Mouse (Mus musculus) heart, postnatal 0 days (tissue): ENCODE measurements at regions not wholly inside any gene's neighbourhood (a gene's known extent, or its start where the extent isn't known, plus 50 kb on each side); places are given as distances from the start of the nearest gene placed in this dataset.

Experiments used
- ATAC-seq: fragments of 200-750 bp; cut with Nextera tagmentation; 2 replicates; pipeline ENCODE4 v1.8.0; 2017; ENCODE audit warnings: low read depth, moderate number of reproducible peaks, moderate library complexity; ENCODE audit not compliant: insufficient read depth
- DNase-seq: peaks from one replicate; pipeline ENCODE4 v3.0.0-alpha.2; 2016; ENCODE audit warnings: low spot score
- H3K27ac ChIP-seq: fragments of 300-500 bp; sonication (generic); 2 replicates; pipeline ENCODE4 v1.5.1; 2014; ENCODE audit warnings: low read depth, mild to moderate bottlenecking
- H3K27me3 ChIP-seq: fragments of 300-500 bp; sonication (generic); 2 replicates; pipeline ENCODE4 v1.6.1; 2014; ENCODE audit warnings: low read length, mixed read lengths; ENCODE audit not compliant: control insufficient read depth, insufficient read depth
- H3K36me3 ChIP-seq: fragments of 300-500 bp; sonication (generic); replicated peaks from 2 replicates; pipeline ENCODE4 v1.6.1; 2014; ENCODE audit warnings: low read length, mixed read lengths; ENCODE audit not compliant: control insufficient read depth, insufficient read depth
- H3K4me1 ChIP-seq: fragments of 300-500 bp; sonication (generic); 2 replicates; pipeline ENCODE4 v1.6.1; 2014; ENCODE audit warnings: antibody characterized with exemption; ENCODE audit not compliant: control insufficient read depth, insufficient read depth
- H3K4me2 ChIP-seq: fragments of 300-500 bp; sonication (generic); 2 replicates; pipeline ENCODE4 v1.6.1; 2014; ENCODE audit warnings: low read depth, mild to moderate bottlenecking, low read length, moderate library complexity
- H3K4me3 ChIP-seq: fragments of 300-500 bp; sonication (generic); 2 replicates; pipeline ENCODE4 v1.5.1; 2014; ENCODE audit warnings: low read depth, low read length
- H3K9ac ChIP-seq: fragments of 300-500 bp; sonication (generic); replicated peaks from 2 replicates; pipeline ENCODE4 v1.6.1; 2014; ENCODE audit warnings: low read depth, low read length, mixed read lengths
- H3K9me3 ChIP-seq: fragments of 300-500 bp; sonication (generic); replicated peaks from 2 replicates; pipeline ENCODE4 v1.6.1; 2016; ENCODE audit warnings: low read length; ENCODE audit not compliant: control insufficient read depth
- CTCF ChIP-seq: IDR thresholded peaks from 2 replicates; pipeline ENCODE4 v1.5.1; 2016; ENCODE audit warnings: antibody characterized with exemption, control low read depth, low read depth
- EP300 ChIP-seq: IDR thresholded peaks from 2 replicates; pipeline ENCODE4 v1.6.1; 2016; ENCODE audit warnings: antibody characterized with exemption, low read depth
- WGBS: fragments of 180-500 bp; shearing (Covaris S2); extraction: QIAGEN DNeasy Blood & Tissue Kit; methylation state at CpG from one replicate; pipeline ENCODE4 v1.1.7; 2014; 5-methylcytosine and 5-hydroxymethylcytosine counted together

DNA sequence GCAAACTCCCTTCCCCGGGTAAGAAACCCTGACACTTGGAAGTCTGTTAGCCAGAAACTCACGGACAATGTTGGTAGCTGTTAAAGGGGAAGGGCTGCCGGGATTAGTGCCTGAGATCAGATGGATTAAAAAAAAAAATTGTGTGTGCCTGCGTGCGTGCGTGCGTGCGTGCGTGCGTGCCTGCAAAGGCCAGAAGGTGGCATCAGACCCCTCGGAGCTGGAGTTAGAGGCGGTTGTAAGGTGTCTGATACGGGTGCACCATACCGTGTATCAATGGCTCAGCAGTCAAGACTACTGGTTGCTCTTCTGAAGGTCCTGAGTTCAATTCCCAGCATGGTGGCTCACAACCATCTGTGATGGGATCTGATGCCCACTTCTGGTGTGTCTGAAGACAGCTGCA, 59.0 kb upstream of the Ccdc167 start:
- Histone ChIP-seq H3K9ac (no peak overlapping the region), H3K27me3 (no peaks in the 10 kb centered on the region), H3K27ac (no peak overlapping the region), H3K9me3 (no peaks in the 10 kb centered on the region), H3K4me3 (no peak overlapping the region), H3K4me1 (no peaks in the 10 kb centered on the region), H3K4me2 (no peak overlapping the region), H3K36me3 (no peaks in the 10 kb centered on the region)
- ATAC-seq (no peak), DNase-seq (no peak)
- TF ChIP-seq EP300 (no peak), CTCF (no peak)
- 86% methylated on average over 14 of the region's 14 CpGs for WGBS

GRCm38 (mm10) chr17:29773339-29773738, 56.5 kb upstream of the Ccdc167 start:
- DNase-seq (peak; percentile 40), ATAC-seq (peak; percentile 44; the same call in 1 of the 2 replicates)
- no peaks in the 10 kb centered on the region for H3K4me1 ChIP-seq
- H3K4me2 ChIP-seq: no peak overlapping the region
- no peaks in the 10 kb centered on the region for H3K9me3 ChIP-seq
- TF ChIP-seq CTCF (peak; percentile 62), EP300 (no peak)
- H3K27ac ChIP-seq: no peak overlapping the region
- no peak overlapping the region for H3K4me3 ChIP-seq
- H3K9ac ChIP-seq: no peak overlapping the region
- WGBS: 20% methylated on average over 14 of the region's 14 CpGs
- no peaks in the 10 kb centered on the region for H3K27me3 ChIP-seq
- no peaks in the 10 kb centered on the region for H3K36me3 ChIP-seq

DNA sequence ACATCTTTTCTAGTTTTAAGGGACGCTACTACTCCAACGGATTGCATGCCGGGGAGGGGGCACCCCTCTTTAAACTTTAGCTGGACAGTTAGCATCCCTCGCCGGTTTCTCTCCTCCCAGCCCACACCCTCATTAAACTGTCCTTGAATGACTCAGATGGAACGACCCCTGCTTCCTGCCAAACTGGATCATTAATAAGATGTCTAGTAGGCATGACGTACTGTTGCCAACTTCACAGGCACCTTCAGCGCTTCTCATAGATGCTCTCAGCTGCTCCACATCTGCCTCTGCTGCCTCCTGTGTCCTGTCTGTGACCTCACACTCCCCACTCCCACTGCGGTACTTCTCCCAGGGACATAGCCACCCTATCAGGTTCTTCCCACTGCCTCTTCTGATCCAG, 54.1 kb upstream of the Ccdc167 start:
- WGBS: 70% methylated on average over 9 of the region's 9 CpGs
- H3K9ac ChIP-seq: no peak overlapping the region
- H3K4me3 ChIP-seq: no peak overlapping the region
- no peak overlapping the region for H3K4me2 ChIP-seq
- TF ChIP-seq EP300: no peak
- no peak for TF ChIP-seq CTCF
- no peaks in the 10 kb centered on the region for H3K9me3 ChIP-seq
- no peaks in the 10 kb centered on the region for H3K4me1 ChIP-seq
- no peaks in the 10 kb centered on the region for H3K36me3 ChIP-seq
- H3K27ac ChIP-seq: no peak overlapping the region
- DNase-seq (no peak), ATAC-seq (no peak)
- H3K27me3 ChIP-seq: no peaks in the 10 kb centered on the region

DNA sequence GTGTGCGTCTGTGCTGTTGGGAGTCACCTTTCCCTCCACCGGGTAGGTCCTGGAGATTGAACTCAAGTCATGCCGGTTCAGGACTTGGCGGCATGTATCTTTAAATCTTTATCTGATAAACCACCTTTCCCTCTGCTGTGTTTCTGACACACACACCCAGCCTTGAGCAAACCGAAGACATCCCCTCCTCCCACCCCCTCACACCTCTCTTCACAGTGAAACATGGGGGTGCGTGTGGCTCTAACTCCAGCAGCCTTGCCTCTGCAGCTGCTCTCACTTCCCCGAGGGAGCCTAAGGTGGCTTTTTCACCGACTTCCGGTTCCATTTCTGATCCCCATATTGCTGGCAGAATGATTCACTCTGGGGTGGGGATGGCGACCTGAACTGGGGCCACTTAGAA, 52.8 kb upstream of the Ccdc167 start:
- ATAC-seq: no peak
- no peaks in the 10 kb centered on the region for H3K36me3 ChIP-seq

DNA sequence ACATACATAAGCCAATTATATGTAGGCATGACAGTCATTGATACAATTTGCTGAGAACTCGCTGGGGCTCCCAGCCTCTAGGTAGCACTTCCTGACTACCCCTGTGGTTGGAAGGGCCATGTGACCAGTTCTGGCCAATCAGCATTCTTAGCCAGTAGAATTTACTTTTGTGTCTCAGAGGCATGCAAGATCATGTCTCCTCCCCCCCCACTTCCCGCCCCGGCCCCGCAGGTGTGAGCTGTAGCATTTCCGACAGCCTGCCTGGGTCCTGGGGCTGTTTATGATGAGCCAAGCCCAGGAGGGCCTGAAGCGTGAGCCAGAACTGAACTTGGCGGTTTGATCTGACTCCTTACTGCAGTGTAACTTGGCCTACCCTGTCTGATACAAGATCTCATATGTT, 52.3 kb upstream of the Ccdc167 start:
- Histone ChIP-seq H3K4me1 (no peaks in the 10 kb centered on the region), H3K4me3 (no peak overlapping the region), H3K27me3 (no peaks in the 10 kb centered on the region), H3K9me3 (no peaks in the 10 kb centered on the region), H3K9ac (no peak overlapping the region), H3K27ac (peak overlapping the region; percentile 63; the same call in 1 of the 2 replicates), H3K4me2 (no peak overlapping the region), H3K36me3 (no peaks in the 10 kb centered on the region)
- ATAC-seq (no peak), DNase-seq (no peak)
- WGBS: 59% methylated on average over 7 of the region's 7 CpGs
- TF ChIP-seq EP300 (no peak), CTCF (no peak)

More for the DNA sequence above, 52.8 kb upstream of the Ccdc167 start:
- Histone ChIP-seq H3K4me1 (no peaks in the 10 kb centered on the region), H3K27ac (peak overlapping the region; percentile 63; the same call in 1 of the 2 replicates), H3K4me2 (no peak overlapping the region), H3K9ac (no peak overlapping the region), H3K27me3 (no peaks in the 10 kb centered on the region), H3K9me3 (no peaks in the 10 kb centered on the region), H3K4me3 (no peak overlapping the region)
- WGBS: 73% methylated on average over 10 of the region's 10 CpGs
- TF ChIP-seq EP300: no peak
- no peak for TF ChIP-seq CTCF
- no peak for DNase-seq

DNA sequence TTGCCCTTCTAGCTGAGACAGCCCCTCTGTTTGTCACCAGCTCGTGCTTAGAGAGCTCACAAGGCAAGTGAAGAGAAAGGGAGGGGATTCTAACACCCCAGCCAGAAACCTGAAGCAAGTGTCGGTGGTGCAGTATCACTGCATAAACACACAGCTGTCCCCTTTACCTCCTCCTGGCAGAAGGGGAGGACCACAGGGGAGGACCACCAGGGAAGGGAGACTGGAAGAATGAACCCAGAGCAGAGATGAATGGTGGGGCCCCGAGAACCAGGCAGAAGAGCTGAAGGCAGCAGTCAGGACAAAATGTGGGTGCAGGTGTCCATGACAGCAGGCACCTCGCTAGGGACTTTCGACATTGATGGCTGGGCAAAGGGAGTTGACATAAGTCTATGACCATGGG, 51.8 kb upstream of the Ccdc167 start:
- Histone ChIP-seq H3K9ac (no peak overlapping the region), H3K27me3 (no peaks in the 10 kb centered on the region), H3K4me3 (no peak overlapping the region), H3K4me2 (no peak overlapping the region), H3K27ac (peak overlapping the region; percentile 3; the same call in 1 of the 2 replicates), H3K9me3 (no peaks in the 10 kb centered on the region), H3K36me3 (no peaks in the 10 kb centered on the region), H3K4me1 (no peaks in the 10 kb centered on the region)
- no peak for TF ChIP-seq EP300
- TF ChIP-seq CTCF: no peak
- DNase-seq (no peak), ATAC-seq (no peak)
- 66% methylated on average over 5 of the region's 5 CpGs for WGBS
